Mouse (Mus musculus) CD8-positive naive resting alpha-beta T cell, adult 2 months (primary cell): ENCODE measurements around the gene Krtcap2.
A peak's percentile ranks its signal among the peaks of the same experiment; 100 is the strongest.

ENCODE experiments used
- DNase-seq, 2 experiments: peaks; one replicate each; pipeline ENCODE4 v3.0.0; 2022; ENCODE audit warnings: low read depth in 2 of 2, low spot score in 2 of 2

Gene Krtcap2

DNA sequence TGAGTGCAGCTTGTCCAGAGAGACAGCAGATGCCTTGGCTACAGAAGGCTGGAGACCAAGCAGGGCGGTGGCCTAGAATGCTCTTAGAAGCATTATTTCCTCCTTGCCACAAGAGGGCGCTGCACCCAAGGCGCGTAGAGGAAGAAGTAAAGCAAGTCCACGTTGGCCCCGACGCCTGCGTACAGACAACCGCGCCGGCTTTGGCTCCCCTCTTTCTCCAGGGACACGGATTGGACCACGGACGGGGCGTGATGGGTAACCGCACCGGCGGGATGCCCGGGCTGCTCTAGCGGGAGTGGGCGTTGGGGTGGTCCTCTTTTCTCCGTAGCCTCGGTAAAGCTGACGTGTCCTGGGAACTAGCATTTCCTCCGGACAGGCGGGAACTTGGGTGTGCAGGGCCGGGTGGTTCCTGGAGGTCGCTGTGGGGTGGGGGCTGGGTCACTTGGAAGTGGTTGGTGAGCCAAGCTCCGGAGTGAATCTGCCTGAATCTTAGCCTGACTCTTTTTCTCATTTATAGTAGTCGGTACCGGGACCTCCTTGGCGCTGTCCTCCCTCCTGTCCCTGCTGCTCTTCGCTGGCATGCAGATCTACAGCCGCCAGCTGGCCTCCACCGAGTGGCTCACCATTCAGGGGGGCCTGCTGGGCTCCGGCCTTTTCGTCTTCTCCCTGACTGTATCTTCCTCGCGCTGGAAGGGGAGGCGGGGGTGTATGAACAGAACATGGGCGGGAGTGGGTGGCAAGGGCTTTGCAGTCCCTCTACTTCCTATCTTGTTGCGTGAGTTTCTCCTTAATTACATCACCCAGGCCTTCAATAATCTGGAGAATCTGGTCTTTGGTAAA, 715 bp downstream of the Krtcap2 start, which contains the start of gene Trim46:
Gene Trim46, minus strand, starts transcription at position 49 of the 840 bp plus-strand sequence.
- peak; percentile 77 to 80 for DNase-seq

- no peak for DNase-seq
Measured at GRCm38 (mm10) chr3:89247466-89247865, 1.7 kb downstream of the Krtcap2 start.

DNA sequence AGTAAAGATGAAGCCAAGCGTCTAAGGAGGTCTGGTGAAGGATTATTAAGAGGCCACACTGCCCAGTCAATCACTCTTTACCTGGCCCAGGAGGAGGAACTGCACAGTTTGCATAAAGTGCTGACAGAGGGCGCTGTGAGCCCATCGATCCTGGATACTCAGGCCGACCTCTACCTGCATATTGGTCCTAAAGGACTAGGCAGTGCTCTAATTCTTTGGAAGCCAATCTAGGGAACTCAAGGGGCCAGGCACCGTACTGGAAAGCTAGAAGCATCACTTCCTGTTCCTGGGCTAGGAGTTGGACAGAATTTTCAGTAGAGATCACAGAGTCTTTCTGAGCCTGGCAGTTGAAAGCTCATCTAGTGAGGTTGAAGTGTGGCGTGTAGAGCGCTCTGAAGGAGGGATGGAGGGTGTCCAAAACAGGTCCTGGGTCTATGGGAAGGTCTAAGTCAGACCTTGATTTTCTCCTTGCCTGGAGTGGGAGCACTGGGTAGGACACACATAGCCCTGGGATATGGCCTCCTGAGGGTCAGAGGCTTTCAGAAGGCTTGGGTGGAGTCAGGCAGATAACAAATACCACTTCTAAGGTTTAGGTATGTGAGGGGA, 4.8 kb downstream of the Krtcap2 start:
- DNase-seq, result peak; percentile 54 to 60

DNA sequence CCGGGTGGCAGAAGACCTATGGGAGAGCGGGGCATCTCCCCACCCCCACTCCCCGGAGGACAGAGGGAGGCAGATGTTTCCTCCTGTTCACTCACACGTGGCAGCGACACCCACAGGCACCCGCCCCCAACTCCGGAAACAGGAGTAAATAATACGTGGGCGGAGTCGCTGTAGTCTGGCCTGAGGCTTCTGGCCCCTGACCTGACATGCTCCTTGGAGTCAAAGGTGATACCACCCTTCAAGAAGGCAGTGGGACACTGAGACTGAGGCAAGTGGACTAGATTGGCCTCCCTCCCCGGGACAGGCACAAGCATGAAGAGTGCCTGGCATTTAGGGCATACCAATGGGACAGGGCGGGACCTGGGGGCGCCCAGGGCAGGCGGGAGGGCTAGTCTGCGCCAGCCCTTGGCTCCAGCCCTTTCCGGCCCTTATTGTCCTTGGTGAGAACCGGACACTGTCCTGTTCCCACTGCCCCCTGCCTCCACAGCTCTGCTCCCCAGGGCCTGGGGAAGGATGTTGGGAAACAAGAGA, 5.7 kb downstream of the Krtcap2 start:
- DNase-seq, result peak in 1 of 2 experiments; percentile 33

DNA sequence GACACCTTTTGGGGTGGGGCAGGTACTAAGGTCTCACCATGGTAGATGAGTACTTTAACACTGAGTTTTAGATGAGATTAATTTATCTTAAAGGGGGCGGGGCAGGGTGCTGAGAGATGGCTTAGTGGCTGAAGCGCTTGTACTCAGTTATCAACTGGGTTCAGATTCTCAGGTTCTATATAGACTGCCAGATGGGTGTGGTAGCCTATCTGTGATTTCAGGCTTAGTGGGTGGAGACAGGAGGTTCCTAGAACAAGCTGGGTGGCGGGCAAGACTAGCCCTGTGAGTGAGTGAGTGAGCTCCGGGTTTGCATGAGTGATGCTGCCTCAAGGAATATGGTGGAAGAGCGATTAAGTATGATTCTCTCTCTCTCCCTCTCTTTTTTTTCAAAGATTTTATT, 9.2 kb downstream of the Krtcap2 start:
- no peak for DNase-seq

GRCm38 (mm10) chr3:89256177-89256576, 10.4 kb downstream of the Krtcap2 start:
- no peak for DNase-seq

GRCm38 (mm10) chr3:89259076-89259475, 13.3 kb downstream of the Krtcap2 start, which contains the start of gene Dpm3:
Dpm3 (plus strand) TSS chr3:89259358.
- no peak for DNase-seq

DNA sequence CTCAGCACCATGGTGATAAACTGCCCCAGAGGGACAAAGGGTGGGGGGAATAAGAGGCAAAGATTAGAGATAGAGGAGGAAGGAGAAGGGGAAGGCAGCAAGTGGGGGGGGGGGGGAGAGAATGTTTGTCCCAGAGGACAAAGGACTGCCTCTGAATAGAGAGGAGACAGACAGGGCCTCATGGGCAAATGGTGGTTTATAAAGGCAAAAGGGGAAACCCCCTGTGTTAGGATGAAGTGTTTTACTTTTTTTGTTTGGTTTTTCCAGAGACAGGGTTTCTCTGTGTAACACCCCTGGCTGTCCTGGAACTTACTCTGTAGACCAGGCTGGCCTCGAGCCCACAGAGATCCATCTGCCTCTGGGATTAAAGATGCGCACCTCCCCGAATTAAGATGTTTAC, 14.4 kb downstream of the Krtcap2 start:
- DNase-seq, result no peak

GRCm38 (mm10) chr3:89262417-89262816, 16.7 kb downstream of the Krtcap2 start:
- DNase-seq, result no peak

GRCm38 (mm10) chr3:89266439-89266893, 20.7 kb downstream of the Krtcap2 start:
- DNase-seq, result peak; percentile 61 to 66

DNA sequence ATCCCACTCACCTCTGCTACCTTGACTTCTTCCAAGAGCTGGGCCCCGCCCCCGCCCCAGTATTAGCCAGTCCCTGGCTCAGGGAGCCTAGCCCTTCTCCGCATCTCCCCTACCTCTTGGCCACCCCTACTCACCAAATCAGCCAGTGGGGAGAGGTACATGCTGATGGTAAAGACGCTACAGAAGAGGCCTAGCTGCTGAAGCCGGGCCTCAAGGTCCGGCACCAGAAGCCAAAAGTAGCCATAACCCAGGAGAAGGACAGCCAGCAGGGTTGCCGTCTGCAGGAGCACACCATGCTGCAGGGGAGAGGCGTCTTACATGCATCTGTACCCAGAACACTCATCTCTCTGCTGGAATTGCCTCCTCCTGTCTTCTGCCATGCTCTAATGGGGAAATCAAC, 23.1 kb downstream of the Krtcap2 start:
- no peak for DNase-seq

DNA sequence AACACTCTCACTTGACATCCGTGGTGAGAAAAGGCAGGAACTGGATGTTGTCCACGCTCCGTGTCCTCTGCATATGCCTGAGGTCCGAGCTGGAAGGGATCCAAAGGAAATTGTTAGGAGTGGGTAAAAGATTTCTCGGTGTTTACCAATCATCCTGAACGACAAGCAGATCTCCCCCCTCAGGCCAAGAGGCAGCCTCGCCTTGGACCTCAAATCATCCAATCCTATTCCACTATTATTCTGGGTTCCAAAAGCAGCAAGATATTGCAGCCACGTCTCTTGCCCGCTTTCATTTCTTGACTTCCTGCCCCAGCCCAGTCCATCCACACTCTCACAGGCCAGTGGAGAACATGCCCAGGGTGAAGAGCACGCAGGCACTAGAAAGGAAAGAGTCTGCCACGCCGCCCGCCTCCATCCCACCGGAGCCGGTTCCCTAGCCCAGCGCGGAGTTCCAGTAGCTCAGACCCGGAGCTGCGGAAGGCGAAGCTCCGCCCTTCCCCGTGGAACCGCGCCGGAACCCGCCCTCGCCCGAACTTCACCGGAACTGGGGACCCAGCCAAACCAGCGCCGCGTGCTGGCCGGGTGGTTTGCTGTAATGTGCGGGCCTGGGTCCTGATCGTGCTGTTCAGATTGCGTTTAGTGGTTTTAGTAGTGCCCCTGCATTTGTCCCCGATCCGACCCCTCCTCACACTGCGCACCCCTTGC, 24.4 kb downstream of the Krtcap2 start, which contains the start of gene Slc50a1:
Gene Slc50a1, minus strand, starts transcription at position 520 of the 705 bp plus-strand sequence.
- peak; percentile 46 to 57 for DNase-seq

GRCm38 (mm10) chr3:89270891-89271290, 25.1 kb downstream of the Krtcap2 start:
- no peak for DNase-seq

DNA sequence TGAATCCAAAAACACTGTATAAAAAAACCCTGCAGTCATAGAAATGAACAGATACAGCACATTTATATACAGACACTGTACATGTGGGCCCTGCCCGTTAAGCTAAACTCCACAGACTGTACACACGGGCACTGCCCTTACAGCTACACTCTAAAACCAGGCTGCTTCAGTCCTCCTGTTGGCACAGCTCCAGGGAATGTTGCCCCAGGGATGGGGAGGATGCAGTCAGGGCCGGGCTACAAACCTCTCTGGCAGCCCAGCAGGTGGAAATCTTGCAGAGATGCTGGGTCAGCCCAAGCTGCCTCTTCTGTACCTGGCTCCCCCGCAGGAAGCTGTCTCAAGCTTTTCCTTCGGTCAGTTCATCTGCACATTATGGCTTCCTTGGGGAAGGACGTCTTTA, 26.0 kb downstream of the Krtcap2 start:
- DNase-seq, result no peak

DNA sequence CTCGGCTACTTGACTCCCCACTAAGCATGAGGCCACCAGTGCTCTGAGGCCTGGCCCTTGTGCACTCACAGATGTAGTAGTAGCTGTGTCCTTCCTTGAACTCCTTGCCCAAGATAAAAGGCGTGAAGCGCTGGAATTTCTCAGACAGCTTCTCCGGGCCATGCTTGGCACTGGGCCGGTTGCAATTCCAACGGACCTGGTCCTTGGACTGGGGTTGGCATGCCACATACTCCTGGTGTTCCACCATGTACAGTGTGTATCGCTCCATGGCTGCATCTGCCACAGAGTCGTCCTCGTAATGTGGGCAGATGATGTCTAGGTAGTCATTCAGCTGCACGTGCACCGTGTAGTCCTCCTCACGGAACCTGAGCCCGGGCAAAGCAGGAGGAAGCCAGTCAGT, 30.3 kb downstream of the Krtcap2 start:
- DNase-seq, result no peak

DNA sequence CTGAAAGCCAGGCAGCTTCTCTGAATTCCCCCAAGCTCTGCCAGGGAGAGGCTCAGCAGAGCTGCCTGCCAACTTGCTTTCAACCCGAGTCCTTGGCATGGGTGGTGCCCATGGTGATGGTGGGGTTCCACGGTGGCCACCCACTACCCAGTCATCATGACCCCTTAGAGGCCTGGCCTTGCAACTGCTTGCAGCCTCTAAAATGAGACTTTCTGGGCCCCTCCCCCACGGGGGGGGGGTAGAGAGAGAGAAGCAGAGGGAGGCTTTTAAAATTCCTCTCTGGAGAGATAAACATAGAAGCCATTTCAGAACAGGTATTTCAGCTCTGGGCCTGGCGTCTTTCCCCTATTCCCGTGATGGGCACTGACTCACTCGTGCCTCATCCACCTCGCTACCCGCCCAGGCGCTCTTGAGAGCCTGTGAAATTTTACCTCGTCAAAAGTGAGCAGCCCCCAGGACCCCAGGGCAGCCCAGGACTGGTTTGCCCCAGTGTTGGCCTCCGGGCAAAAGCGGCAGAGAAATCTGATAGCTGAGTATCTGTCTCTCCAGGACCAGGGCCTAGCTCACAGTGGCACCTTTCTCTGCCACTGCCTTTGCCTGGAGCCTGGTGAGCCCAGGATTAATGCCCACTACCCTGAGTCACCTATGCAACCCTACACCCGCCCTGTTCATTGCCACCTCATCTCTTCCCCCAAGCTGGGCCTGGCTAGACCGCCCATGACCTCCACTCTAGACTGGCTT, 31.7 kb downstream of the Krtcap2 start:
- DNase-seq, result no peak

- no peak for DNase-seq
Measured at GRCm38 (mm10) chr3:89278107-89278506, 32.3 kb downstream of the Krtcap2 start.

DNA sequence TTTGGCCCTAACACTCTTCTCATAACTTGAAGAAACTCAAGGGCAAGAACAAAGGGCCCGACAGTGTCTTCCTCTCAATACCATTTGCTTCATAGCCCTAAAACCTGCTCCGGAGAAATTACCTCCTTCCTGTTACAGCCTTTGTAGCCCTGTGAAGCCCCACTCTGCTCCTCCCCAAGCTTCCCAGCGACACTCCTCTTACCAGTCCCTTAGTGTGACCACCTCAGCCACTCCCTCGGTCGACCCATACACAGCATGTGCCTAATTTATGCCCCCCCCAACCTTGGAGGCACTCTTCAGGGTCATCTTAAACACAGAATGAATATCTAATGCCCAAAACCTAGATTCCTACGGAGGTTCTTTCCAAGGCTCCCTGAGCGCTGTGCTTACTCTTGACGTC, 32.9 kb downstream of the Krtcap2 start:
- DNase-seq, result no peak

GRCm38 (mm10) chr3:89279153-89279890, 33.6 kb downstream of the Krtcap2 start:
- DNase-seq, result no peak

GRCm38 (mm10) chr3:89280050-89280605, 34.4 kb downstream of the Krtcap2 start:
- no peak for DNase-seq
